Mouse (Mus musculus): ENCODE data around the gene Armh3. TPM values are rescaled to one million over a fixed set of nuclear protein-coding genes. Genes with fewer than 3 reads are reported as not detected.

Gene Armh3
- polyA plus RNA-seq, 1 experiment from 2014 or later, result 9.6 TPM

DNA sequence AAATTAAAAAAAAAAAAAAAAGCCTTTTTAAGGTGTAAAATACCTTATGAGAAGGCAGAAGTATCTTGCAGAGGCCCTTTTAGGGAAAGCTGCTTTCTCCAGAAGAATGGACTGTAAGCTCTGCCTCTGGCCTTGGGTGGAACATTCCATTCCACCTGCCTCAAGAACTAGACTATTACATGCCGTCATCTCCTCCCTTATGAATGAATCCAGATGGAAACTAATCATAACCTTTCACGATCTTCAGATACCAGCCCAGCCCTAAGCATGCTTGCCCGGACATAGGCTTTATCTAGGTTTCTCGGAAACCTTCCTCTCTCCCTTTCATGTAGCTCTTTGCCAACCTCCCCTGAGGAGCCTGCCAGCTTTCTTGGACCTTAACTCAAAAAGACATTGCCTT lies 210.0 kb downstream of the Armh3 start:
- Histone ChIP-seq H3K9ac (ENCODE audit: low read depth, low read length) (no peak overlapping the region), H3K4me2 (no peak overlapping the region), H3K36me3 (ENCODE audit: control insufficient read depth, insufficient read depth, low read length) (no peaks in the 10 kb centered on the region), H3K4me3 (ENCODE audit: low read depth, low read length) (no peak overlapping the region), H3K27ac (ENCODE audit: low read depth, low read length) (no peak overlapping the region), H3K9me3 (replicated peaks; ENCODE audit: control insufficient read depth, low read length) (no peaks in the 10 kb centered on the region), H3K4me1 (ENCODE audit: control insufficient read depth, insufficient read depth, low read length) (no peaks in the 10 kb centered on the region), H3K27me3 (ENCODE audit: control insufficient read depth, insufficient read depth, low read length) (0 out of 2 replicates have a peak, but pooled peaks cover 2% of the 10 kb centered on the region)
- WGBS (ENCODE audit: insufficient replicate concordance), result 56% methylated on average over 4 of the region's 4 CpGs
- ATAC-seq (replicated peaks; ENCODE audit: insufficient number of reproducible peaks, low FRiP score, low TSS enrichment), result no peak

DNA sequence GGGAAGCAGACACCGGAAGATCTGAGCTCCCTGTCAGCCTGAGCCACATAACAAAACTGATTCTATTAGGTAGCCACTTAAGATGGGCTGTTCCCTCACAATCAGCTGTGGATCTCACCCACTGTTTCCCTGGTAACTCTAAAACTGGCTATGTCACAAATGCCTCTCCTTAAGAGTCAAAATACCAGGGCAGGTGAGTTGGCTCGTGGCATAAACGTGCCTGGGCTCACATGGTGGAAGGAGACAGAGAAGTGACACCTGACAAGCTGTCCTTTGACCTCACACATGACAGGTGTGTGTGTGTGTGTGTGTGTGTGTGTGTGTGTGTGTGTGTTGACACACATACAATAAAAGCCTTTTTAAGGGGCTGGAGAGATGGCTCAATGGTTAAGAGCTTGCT lies 210.8 kb downstream of the Armh3 start:
- H3K9ac ChIP-seq (ENCODE audit: low read depth, low read length), result no peak overlapping the region
- no peak overlapping the region for H3K27ac ChIP-seq (ENCODE audit: low read depth, low read length)
- H3K4me1 ChIP-seq (ENCODE audit: control insufficient read depth, insufficient read depth, low read length), result no peaks in the 10 kb centered on the region
- 63% methylated on average over 3 of the region's 3 CpGs for WGBS (ENCODE audit: insufficient replicate concordance)
- no peak overlapping the region for H3K4me3 ChIP-seq (ENCODE audit: low read depth, low read length)
- ATAC-seq (replicated peaks; ENCODE audit: insufficient number of reproducible peaks, low FRiP score, low TSS enrichment), result no peak
- 0 out of 2 replicates have a peak, but pooled peaks cover under 1% of the 10 kb centered on the region for H3K27me3 ChIP-seq (ENCODE audit: control insufficient read depth, insufficient read depth, low read length)
- H3K4me2 ChIP-seq, result no peak overlapping the region
- H3K9me3 ChIP-seq (replicated peaks; ENCODE audit: control insufficient read depth, low read length), result no peaks in the 10 kb centered on the region
- H3K36me3 ChIP-seq (ENCODE audit: control insufficient read depth, insufficient read depth, low read length), result no peaks in the 10 kb centered on the region

GRCm38 (mm10) chr19:45785470-45785869 lies 212.8 kb downstream of the Armh3 start:
- no peak for ATAC-seq (replicated peaks; ENCODE audit: insufficient number of reproducible peaks, low FRiP score, low TSS enrichment)
- no peak overlapping the region for H3K4me2 ChIP-seq
- H3K9me3 ChIP-seq (replicated peaks; ENCODE audit: control insufficient read depth, low read length), result no peaks in the 10 kb centered on the region
- 69% methylated on average over 3 of the region's 3 CpGs for WGBS (ENCODE audit: insufficient replicate concordance)
- no peaks in the 10 kb centered on the region for H3K27me3 ChIP-seq (ENCODE audit: control insufficient read depth, insufficient read depth, low read length)
- no peak overlapping the region for H3K27ac ChIP-seq (ENCODE audit: low read depth, low read length)
- peaks cover 15% of the 10 kb centered on the region for H3K4me1 ChIP-seq (ENCODE audit: control insufficient read depth, insufficient read depth, low read length)
- no peak overlapping the region for H3K9ac ChIP-seq (ENCODE audit: low read depth, low read length)
- H3K4me3 ChIP-seq (ENCODE audit: low read depth, low read length), result no peak overlapping the region
- H3K36me3 ChIP-seq (ENCODE audit: control insufficient read depth, insufficient read depth, low read length), result no peaks in the 10 kb centered on the region

DNA sequence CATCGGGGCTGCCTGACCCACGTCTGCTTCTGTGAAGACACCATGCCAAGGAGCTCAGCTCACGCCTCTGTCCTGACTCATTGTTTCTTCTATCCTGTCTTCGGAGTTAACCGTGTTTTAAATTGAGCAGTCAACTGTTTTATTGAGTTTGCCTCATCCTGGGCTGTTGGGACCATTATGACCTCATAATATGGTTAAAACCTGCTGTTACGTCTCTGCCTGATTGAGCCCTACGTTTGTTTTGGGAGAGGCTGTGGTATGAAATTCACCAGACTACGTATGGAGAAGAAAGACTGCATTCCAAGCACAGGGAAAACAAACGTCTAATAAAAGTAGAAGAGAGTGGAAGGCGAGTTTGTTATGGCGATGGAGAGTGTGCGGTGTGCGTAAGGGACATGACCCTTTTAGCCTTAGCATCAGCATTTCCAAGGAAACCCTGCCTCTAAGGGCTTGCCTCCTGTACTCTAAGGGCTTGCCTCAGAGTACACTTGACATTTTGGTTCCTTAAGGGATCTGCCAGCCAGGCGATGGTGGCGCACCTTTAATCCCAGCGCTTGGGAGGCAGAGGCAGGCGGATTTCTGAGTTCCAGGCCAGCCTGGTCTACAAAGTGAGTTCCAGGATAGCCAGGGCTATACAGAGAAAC lies 214.2 kb downstream of the Armh3 start:
- H3K4me1 ChIP-seq (ENCODE audit: control insufficient read depth, insufficient read depth, low read length), result peaks cover 16% of the 10 kb centered on the region
- no peaks in the 10 kb centered on the region for H3K27me3 ChIP-seq (ENCODE audit: control insufficient read depth, insufficient read depth, low read length)
- WGBS (ENCODE audit: insufficient replicate concordance), result 31% methylated on average over 17 of the region's 17 CpGs
- H3K9ac ChIP-seq (ENCODE audit: low read depth, low read length), result peak overlapping the region; percentile 97
- no peaks in the 10 kb centered on the region for H3K9me3 ChIP-seq (replicated peaks; ENCODE audit: control insufficient read depth, low read length)
- peak overlapping the region; percentile 79 for H3K27ac ChIP-seq (ENCODE audit: low read depth, low read length)
- H3K36me3 ChIP-seq (ENCODE audit: control insufficient read depth, insufficient read depth, low read length), result peaks cover 4% of the 10 kb centered on the region
- H3K4me2 ChIP-seq, result peak overlapping the region; percentile 84
- peak overlapping the region; percentile 90 for H3K4me3 ChIP-seq (ENCODE audit: low read depth, low read length)
- ATAC-seq (replicated peaks; ENCODE audit: insufficient number of reproducible peaks, low FRiP score, low TSS enrichment), result no peak

DNA sequence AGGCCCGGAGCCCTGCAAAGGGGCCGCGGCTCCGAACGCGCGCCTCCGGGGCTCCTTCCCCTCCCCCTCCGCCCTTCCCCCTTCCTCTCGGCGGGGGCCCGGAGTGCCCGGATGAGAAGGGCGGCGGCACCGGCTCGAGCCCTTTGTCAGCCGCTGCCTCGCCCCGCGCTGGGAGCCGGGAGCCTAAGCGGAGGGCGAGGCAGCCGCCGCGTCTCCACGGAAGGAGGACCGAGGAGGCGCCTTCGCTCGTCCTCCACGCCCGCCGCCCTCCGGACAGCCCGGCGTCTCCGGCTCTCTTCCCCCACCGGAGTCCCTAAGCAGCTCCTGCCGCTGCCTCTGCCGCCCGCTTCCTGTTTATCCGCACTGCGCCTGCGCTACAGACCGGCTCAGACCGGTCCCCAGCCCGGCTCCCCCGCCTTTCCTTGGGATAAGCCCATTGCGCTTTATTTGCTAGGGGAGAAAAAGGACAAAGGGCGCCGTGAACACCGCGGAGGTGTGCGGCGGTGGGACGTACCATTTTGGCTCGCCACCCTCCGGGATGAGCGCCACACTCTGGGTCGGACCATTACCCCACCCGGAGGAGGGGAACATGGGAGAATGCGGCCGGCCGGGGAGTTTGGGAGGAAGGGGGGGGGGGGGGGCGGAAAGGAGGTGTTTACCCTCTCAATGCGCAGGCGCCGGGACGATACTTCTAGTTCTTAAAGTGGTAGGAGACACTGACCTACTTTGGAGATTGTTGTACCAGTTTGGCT lies 214.9 kb downstream of the Armh3 start, which contains the start of gene Mgea5:
Gene Mgea5 (minus strand): TSS at position 657 of the 752 bp plus-strand sequence.
- ATAC-seq (replicated peaks; ENCODE audit: insufficient number of reproducible peaks, low FRiP score, low TSS enrichment), result peak; percentile 97
- Histone ChIP-seq H3K27me3 (ENCODE audit: control insufficient read depth, insufficient read depth, low read length) (no peaks in the 10 kb centered on the region), H3K9me3 (replicated peaks; ENCODE audit: control insufficient read depth, low read length) (no peaks in the 10 kb centered on the region), H3K4me3 (ENCODE audit: low read depth, low read length) (peak within 1 kb of the TSS; percentile 90), H3K4me1 (ENCODE audit: control insufficient read depth, insufficient read depth, low read length) (peaks cover 16% of the 10 kb centered on the region), H3K9ac (ENCODE audit: low read depth, low read length) (peak within 1 kb of the TSS; percentile 97), H3K4me2 (peak within 1 kb of the TSS; percentile 84), H3K27ac (ENCODE audit: low read depth, low read length) (peak within 1 kb of the TSS; percentile 95), H3K36me3 (ENCODE audit: control insufficient read depth, insufficient read depth, low read length) (peaks cover 5% of the 10 kb centered on the region)
- WGBS (ENCODE audit: insufficient replicate concordance), result under 1% methylated on average over 51 of the region's 71 CpGs

- H3K27me3 ChIP-seq (ENCODE audit: control insufficient read depth, insufficient read depth, low read length), result no peaks in the 10 kb centered on the region
- H3K4me3 ChIP-seq (ENCODE audit: low read depth, low read length), result peak overlapping the region; percentile 90
- peaks cover 16% of the 10 kb centered on the region for H3K4me1 ChIP-seq (ENCODE audit: control insufficient read depth, insufficient read depth, low read length)
- H3K9me3 ChIP-seq (replicated peaks; ENCODE audit: control insufficient read depth, low read length), result no peaks in the 10 kb centered on the region
- H3K36me3 ChIP-seq (ENCODE audit: control insufficient read depth, insufficient read depth, low read length), result peaks cover 9% of the 10 kb centered on the region
- peak; percentile 50 for ATAC-seq (replicated peaks; ENCODE audit: insufficient number of reproducible peaks, low FRiP score, low TSS enrichment)
- peak overlapping the region; percentile 68 for H3K4me2 ChIP-seq
- peak overlapping the region; percentile 97 for H3K9ac ChIP-seq (ENCODE audit: low read depth, low read length)
- under 1% methylated on average over 32 of the region's 36 CpGs for WGBS (ENCODE audit: insufficient replicate concordance)
- H3K27ac ChIP-seq (ENCODE audit: low read depth, low read length), result peak overlapping the region; percentile 95
Measured at GRCm38 (mm10) chr19:45782315-45783001, 215.8 kb downstream of the Armh3 start.

DNA sequence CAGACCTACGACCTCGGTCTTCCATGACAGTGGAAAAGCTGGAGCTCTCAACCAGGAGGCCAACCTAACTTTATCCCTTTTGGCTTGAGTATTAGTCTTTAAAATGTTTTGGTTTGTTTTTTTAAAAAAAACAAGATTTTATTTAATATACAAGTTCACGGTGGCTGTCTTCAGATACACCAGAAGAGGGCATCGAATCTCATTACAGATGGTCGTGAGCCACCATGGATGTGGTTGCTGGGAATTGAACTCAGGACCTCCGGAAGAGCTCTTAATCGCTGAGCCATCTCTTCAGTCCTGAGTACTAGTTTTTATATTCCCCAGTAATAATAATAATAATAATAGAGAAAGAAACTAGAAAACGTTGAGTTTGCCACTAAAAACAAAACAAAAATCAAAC lies 216.6 kb downstream of the Armh3 start:
- Histone ChIP-seq H3K4me3 (ENCODE audit: low read depth, low read length) (peak overlapping the region; percentile 90), H3K27me3 (ENCODE audit: control insufficient read depth, insufficient read depth, low read length) (no peaks in the 10 kb centered on the region), H3K9ac (ENCODE audit: low read depth, low read length) (0 out of 2 replicates have a peak overlapping the region, but pooled peaks have one; percentile 10), H3K4me2 (peak overlapping the region; percentile 68), H3K4me1 (ENCODE audit: control insufficient read depth, insufficient read depth, low read length) (peaks cover 16% of the 10 kb centered on the region), H3K27ac (ENCODE audit: low read depth, low read length) (no peak overlapping the region), H3K36me3 (ENCODE audit: control insufficient read depth, insufficient read depth, low read length) (peaks cover 12% of the 10 kb centered on the region), H3K9me3 (replicated peaks; ENCODE audit: control insufficient read depth, low read length) (no peaks in the 10 kb centered on the region)
- 66% methylated on average over 8 of the region's 8 CpGs for WGBS (ENCODE audit: insufficient replicate concordance)
- ATAC-seq (replicated peaks; ENCODE audit: insufficient number of reproducible peaks, low FRiP score, low TSS enrichment), result no peak

DNA sequence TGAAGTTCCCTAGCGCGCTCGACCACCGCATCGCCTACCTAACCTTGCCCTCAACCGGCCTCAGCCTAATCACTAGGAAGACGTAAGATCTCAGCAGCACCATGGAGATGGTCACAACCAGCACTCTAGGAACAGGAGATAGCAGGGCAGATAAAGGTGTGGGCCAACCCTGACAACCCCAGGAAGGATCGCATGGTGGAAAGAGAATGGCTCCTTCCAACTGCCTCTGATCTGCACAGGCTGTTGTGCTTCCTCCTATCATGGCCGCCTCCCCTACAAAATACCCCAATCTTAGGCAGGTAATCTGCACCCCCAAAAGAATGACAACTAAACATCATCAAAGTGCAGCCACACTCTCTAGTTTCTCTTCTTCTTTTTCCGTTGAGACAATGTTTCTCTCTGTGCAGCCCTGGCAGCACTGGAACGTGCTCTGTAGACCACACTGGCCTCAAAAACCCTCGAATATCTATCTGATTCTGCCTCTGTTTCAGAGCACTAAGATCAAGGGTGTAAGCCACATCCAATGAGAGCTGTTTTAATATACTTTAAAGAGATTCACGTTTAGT lies 217.9 kb downstream of the Armh3 start:
- no peaks in the 10 kb centered on the region for H3K27me3 ChIP-seq (ENCODE audit: control insufficient read depth, insufficient read depth, low read length)
- H3K4me2 ChIP-seq, result peak overlapping the region; percentile 68
- H3K27ac ChIP-seq (ENCODE audit: low read depth, low read length), result no peak overlapping the region
- H3K4me3 ChIP-seq (ENCODE audit: low read depth, low read length), result peak overlapping the region; percentile 90; the same call in 1 of the 2 replicates
- 80% methylated on average over 13 of the region's 13 CpGs for WGBS (ENCODE audit: insufficient replicate concordance)
- no peaks in the 10 kb centered on the region for H3K9me3 ChIP-seq (replicated peaks; ENCODE audit: control insufficient read depth, low read length)
- ATAC-seq (replicated peaks; ENCODE audit: insufficient number of reproducible peaks, low FRiP score, low TSS enrichment), result no peak
- H3K36me3 ChIP-seq (ENCODE audit: control insufficient read depth, insufficient read depth, low read length), result peaks cover 20% of the 10 kb centered on the region
- 0 out of 2 replicates have a peak overlapping the region, but pooled peaks have one; percentile 4 for H3K9ac ChIP-seq (ENCODE audit: low read depth, low read length)
- peaks cover 16% of the 10 kb centered on the region for H3K4me1 ChIP-seq (ENCODE audit: control insufficient read depth, insufficient read depth, low read length)
